Mouse (Mus musculus) adipose tissue, adult 10 weeks (tissue): ENCODE measurements around the gene Tmsb15b2. TPM values are rescaled to one million over a fixed set of nuclear protein-coding genes. Genes with fewer than 3 reads are reported as not detected.

Experiments
- polyA plus RNA-seq: library from polyadenylated mRNA; stranded (reverse); fragments of 350-450 nt; fragmentation: Illumina TruSeq; extraction: RNeasy Lipid Tissue Mini Kit (QIAGEN cat#74804); gene quantifications from one replicate; pipeline ENCODE4 v1.2.3, GENCODE M21; 2014; ENCODE audit warnings: low read depth, low replicate concordance

The Tmsb15b2 gene
- 16.2 TPM for polyA plus RNA-seq

DNA sequence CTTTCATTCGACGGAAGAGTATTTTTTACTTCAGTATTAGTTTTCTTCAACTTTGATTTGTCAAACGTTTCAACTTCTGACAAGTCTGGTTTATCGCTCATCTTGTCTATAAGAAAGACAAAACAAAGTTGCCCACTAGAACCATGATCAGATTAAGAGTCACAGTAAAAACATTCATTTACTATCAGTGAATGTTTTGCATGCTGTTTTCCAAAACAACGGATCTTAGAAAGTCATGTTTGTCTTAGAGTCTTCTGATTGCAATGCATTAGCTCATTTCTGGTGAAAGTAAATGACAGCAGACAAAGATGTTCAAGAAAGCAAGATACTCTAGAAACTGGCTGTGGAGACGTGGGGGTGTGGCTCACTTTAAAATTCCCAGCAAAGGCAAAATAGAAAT lies at the start of gene Tmsb15b2:
Tmsb15b2 (minus strand) TSS at position 101 of the 400 bp plus-strand sequence.

GRCm38 (mm10) chrX:136992978-136993547 lies 17.8 kb upstream of the Tmsb15b2 start, which contains the start of gene Zcchc18:
Gene Zcchc18, plus strand, starts transcription at chrX:136993155.

GRCm38 (mm10) chrX:136976424-136977084 lies 1.3 kb upstream of the Tmsb15b2 start, which contains the start of the genes Tmsb15l and Tmsb15b1:
Gene Tmsb15l, minus strand, starts transcription at chrX:136976869.
Gene Tmsb15b1, minus strand, starts transcription at chrX:136976874.

GRCm38 (mm10) chrX:136927031-136927430 lies 48.3 kb downstream of the Tmsb15b2 start, which contains the start of gene H2bfm:
Gene H2bfm, plus strand, starts transcription at chrX:136927325.

Other genes with a start within 250 kb of the Tmsb15b2 start
- 518 TPM for gene Morf4l2, start 231.8 kb downstream of the Tmsb15b2 start, polyA plus RNA-seq
- not detected for gene Glra4, start 195.4 kb downstream of the Tmsb15b2 start, polyA plus RNA-seq
- gene Plp1, start 152.8 kb downstream of the Tmsb15b2 start, polyA plus RNA-seq, result 4.8 TPM
- gene Rab9b, start 106.7 kb downstream of the Tmsb15b2 start, polyA plus RNA-seq, result 0.37 TPM
- gene H2bfm, start 48.2 kb downstream of the Tmsb15b2 start, polyA plus RNA-seq, result not detected
- 3.9 TPM for gene Tmsb15l, start 1.4 kb upstream of the Tmsb15b2 start, polyA plus RNA-seq
- gene Tmsb15b1, start 1.4 kb upstream of the Tmsb15b2 start, polyA plus RNA-seq, result 18.0 TPM
- gene Zcchc18, start 17.7 kb upstream of the Tmsb15b2 start, polyA plus RNA-seq, result 4.3 TPM
- 7.4 TPM for gene Slc25a53, start 62.8 kb upstream of the Tmsb15b2 start, polyA plus RNA-seq
- gene Fam199x, start 74.1 kb upstream of the Tmsb15b2 start, polyA plus RNA-seq, result 3.5 TPM
- 0.25 TPM for gene Esx1, start 146.6 kb upstream of the Tmsb15b2 start, polyA plus RNA-seq